Mouse (Mus musculus): ENCODE results near the gene Farp2. TPM values are rescaled to one million over a fixed set of nuclear protein-coding genes. Genes with fewer than 3 reads are reported as not detected.
A peak's percentile ranks its signal among the peaks of the same experiment; 100 is the strongest.
"Not testable (repeated sequence)": the region's sequence is repeated elsewhere in the genome, so short reads cannot be mapped to it uniquely, and the experiment has no call there.

Farp2 gene
- polyA plus RNA-seq, 1 experiment = not detected

DNA sequence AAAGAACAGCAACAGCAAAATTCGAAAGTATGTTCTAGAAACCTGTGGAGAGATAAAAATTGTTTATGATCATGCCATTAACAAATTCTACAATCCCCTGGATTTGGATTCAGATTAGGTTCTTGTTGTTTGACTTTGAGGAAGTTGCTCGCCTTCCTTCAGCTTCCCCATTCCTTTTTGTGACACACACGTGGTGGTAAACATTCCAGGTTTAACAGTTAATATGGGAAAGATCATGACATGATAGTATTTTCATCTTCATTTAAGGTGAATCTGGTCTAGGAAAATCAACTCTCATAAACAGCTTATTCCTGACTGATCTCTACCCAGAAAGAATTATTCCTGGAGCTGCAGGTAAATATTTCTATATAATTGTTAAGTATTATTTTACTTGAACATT lies 16.6 kb upstream of the Farp2 start:
- TF ChIP-seq TAL1 (IDR thresholded peaks at IDR 0.05; ENCODE audit: low read length) (no peak), GATA1 (IDR thresholded peaks at IDR 0.05; ENCODE audit: low read length) (no peak)
- Histone ChIP-seq H3K27me3 (ENCODE audit: control insufficient read depth) (no peaks in the 10 kb centered on the region), H3K4me1 (ENCODE audit: control insufficient read depth) (no peaks in the 10 kb centered on the region), H3K9me3 (ENCODE audit: control insufficient read depth, low read length) (no peaks in the 10 kb centered on the region), H3K4me3 (replicated peaks) (no peak overlapping the region), H3K36me3 (ENCODE audit: control insufficient read depth) (peaks cover 74% of the 10 kb centered on the region)

DNA sequence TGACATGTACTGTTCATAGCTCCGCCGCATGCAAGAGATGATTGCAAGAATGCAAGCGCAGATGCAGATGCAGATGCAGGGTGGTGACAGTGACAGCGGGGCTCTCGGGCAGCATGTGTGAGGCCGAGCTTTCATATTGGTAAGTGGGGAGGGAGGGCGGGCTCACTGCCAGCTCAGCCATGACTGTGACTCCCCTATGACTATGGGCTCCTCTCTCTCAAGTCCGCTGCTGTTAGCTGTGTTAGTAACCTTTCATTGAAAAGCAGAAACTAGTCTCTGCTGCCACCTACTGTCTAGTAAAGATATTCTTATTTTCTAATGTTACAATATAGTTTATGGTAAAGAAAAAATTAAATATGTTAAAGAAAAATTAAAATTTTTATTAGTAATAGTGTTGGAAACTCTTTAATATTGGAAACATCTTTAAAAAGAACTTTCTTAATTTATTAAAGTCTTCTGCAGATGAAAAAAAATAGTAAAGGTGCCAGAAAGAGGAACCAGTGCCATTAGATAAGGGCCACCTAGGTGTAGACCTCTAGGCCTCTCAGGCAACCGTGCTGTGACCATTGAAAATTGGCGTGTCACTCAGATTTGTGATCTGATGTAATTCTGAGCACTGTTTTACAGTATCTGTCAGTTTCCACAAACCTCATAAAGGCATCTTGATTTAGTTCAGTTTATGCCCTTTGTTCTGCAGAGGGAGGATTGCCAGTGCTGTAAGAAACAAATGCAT lies 4.8 kb upstream of the Farp2 start:
- no peak overlapping the region for H3K4me3 ChIP-seq (replicated peaks)
- no peak for TF ChIP-seq TAL1 (IDR thresholded peaks at IDR 0.05; ENCODE audit: low read length)
- peaks cover 10% of the 10 kb centered on the region for H3K4me1 ChIP-seq (ENCODE audit: control insufficient read depth)
- no peaks in the 10 kb centered on the region for H3K9me3 ChIP-seq (ENCODE audit: control insufficient read depth, low read length)
- peaks cover 75% of the 10 kb centered on the region for H3K36me3 ChIP-seq (ENCODE audit: control insufficient read depth)
- no peaks in the 10 kb centered on the region; the same call in none of the 2 replicates for H3K27me3 ChIP-seq (ENCODE audit: control insufficient read depth)

DNA sequence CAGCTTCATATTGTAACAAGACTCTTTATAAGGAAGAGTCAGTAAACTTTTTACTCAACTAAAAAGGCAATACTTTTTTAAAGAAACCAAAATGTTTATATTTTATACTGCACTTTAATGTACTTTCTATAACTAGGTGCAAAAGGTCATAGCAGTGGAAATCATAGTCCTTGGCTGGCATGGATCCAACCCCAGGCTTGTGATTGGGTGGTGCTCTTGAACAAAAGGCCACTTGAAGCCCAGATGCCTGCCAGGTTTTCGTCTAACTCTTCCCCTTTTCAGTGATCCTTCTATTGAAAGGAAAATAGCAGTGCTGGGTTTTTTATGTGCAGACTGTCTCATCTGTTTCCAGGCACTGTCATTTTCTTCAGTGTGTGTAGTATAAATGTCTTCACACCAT lies 3.3 kb upstream of the Farp2 start:
- peaks cover 61% of the 10 kb centered on the region for H3K36me3 ChIP-seq (ENCODE audit: control insufficient read depth)

DNA sequence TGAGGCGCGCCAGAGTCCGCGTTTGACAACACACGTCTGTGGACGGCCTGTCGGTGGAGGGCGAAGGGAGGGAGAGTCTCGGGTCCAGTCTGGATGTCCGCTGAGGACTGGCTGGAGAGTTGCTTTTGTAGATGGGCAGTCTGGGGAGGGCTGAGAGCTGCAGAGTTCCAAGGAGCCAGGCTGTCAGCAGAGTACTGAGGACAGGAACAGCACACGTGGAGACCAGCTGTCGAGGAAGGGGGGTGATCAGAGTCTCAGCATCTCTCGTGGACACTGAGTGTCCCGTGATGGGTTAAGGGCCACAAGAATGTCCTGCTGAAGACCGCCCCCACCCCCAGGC lies 442 bp downstream of the Farp2 start:
- peaks cover 14% of the 10 kb centered on the region for H3K4me1 ChIP-seq (ENCODE audit: control insufficient read depth)
- peaks cover 11% of the 10 kb centered on the region for H3K27me3 ChIP-seq (ENCODE audit: control insufficient read depth)
- H3K9me3 ChIP-seq (ENCODE audit: control insufficient read depth, low read length) = no peaks in the 10 kb centered on the region
- peaks cover 26% of the 10 kb centered on the region for H3K36me3 ChIP-seq (ENCODE audit: control insufficient read depth)
- TF ChIP-seq TAL1 (IDR thresholded peaks at IDR 0.05; ENCODE audit: low read length) = no peak
- TF ChIP-seq GATA1 (IDR thresholded peaks at IDR 0.05; ENCODE audit: low read length) = no peak
- H3K4me3 ChIP-seq (replicated peaks) = peak overlapping the region; percentile 74

More for the DNA sequence above, 3.3 kb upstream of the Farp2 start:
- not testable (repeated sequence) for H3K27me3 ChIP-seq (ENCODE audit: control insufficient read depth); H3K9me3 ChIP-seq (ENCODE audit: control insufficient read depth, low read length); H3K4me3 ChIP-seq (replicated peaks)
- peaks cover 14% of the 10 kb centered on the region for H3K4me1 ChIP-seq (ENCODE audit: control insufficient read depth)

DNA sequence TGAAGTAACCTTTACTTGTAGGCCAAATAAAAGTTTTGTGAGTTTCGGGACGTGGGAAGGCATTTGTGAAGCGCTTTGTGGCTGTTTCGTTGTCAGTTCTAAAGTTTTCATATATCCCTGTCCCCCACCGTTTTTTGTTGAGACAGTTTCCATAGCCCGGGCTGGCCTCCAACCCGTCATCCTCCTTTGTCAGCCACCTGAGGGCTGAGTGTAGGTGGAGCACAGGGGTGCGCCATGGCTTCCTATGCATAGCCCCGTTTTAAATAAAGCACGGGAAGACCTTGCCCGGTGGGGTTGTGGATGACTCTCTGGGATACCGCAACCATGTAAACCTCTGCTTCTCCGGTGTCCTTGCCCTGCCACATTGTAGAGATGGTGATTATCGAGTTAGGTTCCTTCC lies 1.3 kb downstream of the Farp2 start:
- peaks cover 11% of the 10 kb centered on the region for H3K27me3 ChIP-seq (ENCODE audit: control insufficient read depth)
- no peak for TF ChIP-seq TAL1 (IDR thresholded peaks at IDR 0.05; ENCODE audit: low read length)
- TF ChIP-seq GATA1 (IDR thresholded peaks at IDR 0.05; ENCODE audit: low read length) = no peak
- H3K36me3 ChIP-seq (ENCODE audit: control insufficient read depth) = peaks cover 18% of the 10 kb centered on the region

DNA sequence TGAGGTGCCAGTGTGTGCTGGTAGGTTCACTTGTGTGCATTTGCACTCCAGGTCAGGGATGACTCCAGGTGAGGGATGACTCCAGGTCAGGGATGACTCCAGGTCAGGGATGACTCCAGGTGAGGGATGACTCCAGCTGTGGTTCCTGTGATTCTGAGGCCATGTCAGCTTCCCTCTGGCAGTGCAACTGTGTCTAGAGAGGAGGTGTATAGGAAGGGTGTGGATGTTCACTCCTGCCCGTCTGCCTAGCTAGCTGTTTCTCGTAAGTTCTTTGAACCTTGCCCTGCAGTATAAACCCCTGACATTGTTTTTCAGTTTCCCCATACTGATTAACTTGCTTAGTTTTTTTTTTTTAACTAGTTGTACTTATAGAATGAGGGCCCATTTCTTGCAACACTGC lies 9.6 kb downstream of the Farp2 start:
- no peaks in the 10 kb centered on the region for H3K36me3 ChIP-seq (ENCODE audit: control insufficient read depth)
- H3K4me3 ChIP-seq (replicated peaks) = no peak overlapping the region
- no peaks in the 10 kb centered on the region for H3K27me3 ChIP-seq (ENCODE audit: control insufficient read depth)
- TF ChIP-seq TAL1 (IDR thresholded peaks at IDR 0.05; ENCODE audit: low read length) = no peak
- no peak for TF ChIP-seq GATA1 (IDR thresholded peaks at IDR 0.05; ENCODE audit: low read length)
- no peaks in the 10 kb centered on the region for H3K4me1 ChIP-seq (ENCODE audit: control insufficient read depth)
- no peaks in the 10 kb centered on the region for H3K9me3 ChIP-seq (ENCODE audit: control insufficient read depth, low read length)

More for the DNA sequence above, 1.3 kb downstream of the Farp2 start:
- H3K4me1 ChIP-seq (ENCODE audit: control insufficient read depth) = peaks cover 14% of the 10 kb centered on the region
- no peak overlapping the region for H3K4me3 ChIP-seq (replicated peaks)
- H3K9me3 ChIP-seq (ENCODE audit: control insufficient read depth, low read length) = no peaks in the 10 kb centered on the region

DNA sequence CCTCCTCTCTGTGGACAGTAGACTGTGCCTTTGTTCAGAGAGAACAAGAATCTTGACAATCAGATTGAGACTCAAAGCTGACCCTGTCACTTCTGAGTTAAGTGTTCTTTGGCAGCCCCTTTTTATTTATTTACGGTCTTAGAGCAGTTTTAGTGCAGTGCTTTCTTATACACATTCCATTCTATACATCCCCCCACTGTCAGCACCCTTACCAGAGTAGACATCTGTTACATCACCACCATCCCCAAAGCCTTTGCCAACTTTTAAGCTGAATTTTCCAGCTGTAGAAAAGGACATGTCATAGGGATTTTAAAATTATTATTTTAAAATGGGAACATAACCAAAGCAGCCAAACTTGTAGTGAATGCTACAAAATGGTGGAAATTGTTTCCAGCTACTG lies 10.4 kb downstream of the Farp2 start:
- H3K4me3 ChIP-seq (replicated peaks) = no peak overlapping the region
- H3K4me1 ChIP-seq (ENCODE audit: control insufficient read depth) = no peaks in the 10 kb centered on the region
- no peaks in the 10 kb centered on the region for H3K36me3 ChIP-seq (ENCODE audit: control insufficient read depth)
- no peaks in the 10 kb centered on the region for H3K27me3 ChIP-seq (ENCODE audit: control insufficient read depth)
- H3K9me3 ChIP-seq (ENCODE audit: control insufficient read depth, low read length) = no peaks in the 10 kb centered on the region
- no peak for TF ChIP-seq TAL1 (IDR thresholded peaks at IDR 0.05; ENCODE audit: low read length)
- no peak for TF ChIP-seq GATA1 (IDR thresholded peaks at IDR 0.05; ENCODE audit: low read length)

DNA sequence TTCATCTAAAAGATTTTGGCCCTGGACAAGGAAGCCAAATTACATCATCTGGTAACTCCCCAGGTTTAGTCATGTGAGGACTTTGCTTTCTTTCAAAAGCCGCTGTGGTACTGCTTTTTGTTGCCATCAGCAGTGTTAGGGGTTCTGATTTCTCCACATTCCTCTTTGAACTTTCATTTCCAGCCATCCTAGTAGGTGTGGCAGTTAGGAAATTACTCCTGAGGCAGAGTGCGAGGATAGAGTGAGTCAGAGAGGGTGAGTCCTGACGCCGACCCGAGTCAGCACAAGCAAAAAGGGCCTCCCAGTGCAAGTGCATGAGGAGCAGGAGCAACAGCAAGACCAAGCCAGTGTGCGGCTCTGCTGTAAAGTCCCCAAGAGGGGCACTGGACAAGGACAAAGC lies 17.9 kb downstream of the Farp2 start:
- no peaks in the 10 kb centered on the region for H3K4me1 ChIP-seq (ENCODE audit: control insufficient read depth)
- H3K27me3 ChIP-seq (ENCODE audit: control insufficient read depth) = no peaks in the 10 kb centered on the region
- H3K36me3 ChIP-seq (ENCODE audit: control insufficient read depth) = no peaks in the 10 kb centered on the region; the same call in 1 of the 2 replicates
- no peaks in the 10 kb centered on the region for H3K9me3 ChIP-seq (ENCODE audit: control insufficient read depth, low read length)
- TF ChIP-seq GATA1 (IDR thresholded peaks at IDR 0.05; ENCODE audit: low read length) (no peak), TAL1 (IDR thresholded peaks at IDR 0.05; ENCODE audit: low read length) (no peak)
- no peak overlapping the region for H3K4me3 ChIP-seq (replicated peaks)

DNA sequence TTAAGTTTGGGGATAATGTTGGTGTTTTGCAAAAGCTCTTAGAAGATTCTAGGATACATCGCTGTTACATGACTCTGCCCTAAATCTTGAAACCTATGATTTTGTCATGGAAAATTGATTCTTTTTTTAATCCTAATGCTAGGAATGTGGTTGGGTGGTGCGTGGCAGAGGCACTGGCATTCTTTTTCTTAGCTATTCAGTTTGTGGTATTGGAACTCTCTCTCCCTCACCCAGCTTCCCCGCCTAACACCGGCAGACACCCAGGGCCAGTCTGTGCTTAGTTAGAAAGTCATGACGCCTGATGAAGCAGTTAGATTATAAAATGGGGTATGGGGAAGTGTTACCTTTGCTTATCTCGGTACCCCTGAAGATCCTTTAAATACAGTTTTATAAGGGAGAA lies 25.3 kb downstream of the Farp2 start:
- peaks cover 3% of the 10 kb centered on the region; the same call in 1 of the 2 replicates for H3K9me3 ChIP-seq (ENCODE audit: control insufficient read depth, low read length)
- no peaks in the 10 kb centered on the region; the same call in 1 of the 2 replicates for H3K36me3 ChIP-seq (ENCODE audit: control insufficient read depth)
- no peaks in the 10 kb centered on the region for H3K4me1 ChIP-seq (ENCODE audit: control insufficient read depth)
- no peaks in the 10 kb centered on the region for H3K27me3 ChIP-seq (ENCODE audit: control insufficient read depth)
- no peak for TF ChIP-seq GATA1 (IDR thresholded peaks at IDR 0.05; ENCODE audit: low read length)
- TF ChIP-seq TAL1 (IDR thresholded peaks at IDR 0.05; ENCODE audit: low read length) = no peak
- no peak overlapping the region for H3K4me3 ChIP-seq (replicated peaks)

DNA sequence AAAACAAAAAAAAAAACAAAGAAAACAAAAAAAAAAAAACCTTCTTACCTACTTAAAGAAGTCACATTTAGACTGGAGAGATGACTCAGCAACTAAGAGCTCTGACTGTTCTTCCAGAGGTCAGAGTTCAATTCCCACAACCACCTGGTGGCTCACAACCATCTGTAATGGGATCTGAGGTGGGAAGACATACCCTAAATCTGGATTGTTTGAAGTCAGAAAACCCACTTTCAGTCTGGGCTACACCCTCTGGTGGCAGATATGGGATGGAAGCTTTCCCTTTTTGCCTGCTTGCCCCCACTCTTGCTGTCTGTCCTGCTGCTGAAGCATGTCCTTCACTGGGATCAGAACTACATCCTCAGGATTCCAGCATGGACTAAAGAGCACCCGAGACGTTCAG lies 31.3 kb downstream of the Farp2 start:
- H3K36me3 ChIP-seq (ENCODE audit: control insufficient read depth) = no peaks in the 10 kb centered on the region
- no peak overlapping the region for H3K4me3 ChIP-seq (replicated peaks)
- no peaks in the 10 kb centered on the region for H3K4me1 ChIP-seq (ENCODE audit: control insufficient read depth)
- no peaks in the 10 kb centered on the region for H3K9me3 ChIP-seq (ENCODE audit: control insufficient read depth, low read length)
- H3K27me3 ChIP-seq (ENCODE audit: control insufficient read depth) = no peaks in the 10 kb centered on the region
- TF ChIP-seq GATA1 (IDR thresholded peaks at IDR 0.05; ENCODE audit: low read length) (no peak), TAL1 (IDR thresholded peaks at IDR 0.05; ENCODE audit: low read length) (no peak)

All from erythroblast, embryonic 14.5 days (primary cell).